Mouse (Mus musculus) heart, embryonic 12.5 days (tissue): ENCODE data around the gene Olfr616. TPM values are rescaled to one million over a fixed set of nuclear protein-coding genes. Genes with fewer than 3 reads are reported as not detected.
"Not testable (repeated sequence)": the region's sequence is repeated elsewhere in the genome, so short reads cannot be mapped to it uniquely, and the experiment has no call there.

Experiments used
- ATAC-seq: fragments of 200-750 bp; cut with Nextera tagmentation; 2 replicates; pipeline ENCODE4 v1.8.0; 2017; ENCODE audit warnings: moderate TSS enrichment, moderate library complexity; ENCODE audit not compliant: insufficient number of reproducible peaks, low FRiP score
- H3K27ac ChIP-seq: fragments of 300-500 bp; sonication (generic); 2 replicates; pipeline ENCODE4 v1.5.1; 2016; ENCODE audit warnings: mild to moderate bottlenecking, moderate library complexity; ENCODE audit not compliant: poor library complexity, severe bottlenecking
- H3K27me3 ChIP-seq: fragments of 300-500 bp; sonication (generic); replicated peaks from 2 replicates; pipeline ENCODE4 v1.6.1; 2016; ENCODE audit warnings: mild to moderate bottlenecking, moderate library complexity
- H3K36me3 ChIP-seq: fragments of 300-500 bp; sonication (generic); 2 replicates; pipeline ENCODE4 v1.6.1; 2016; ENCODE audit warnings: mild to moderate bottlenecking, moderate library complexity
- H3K4me1 ChIP-seq: fragments of 300-500 bp; sonication (generic); replicated peaks from 2 replicates; pipeline ENCODE4 v1.6.1; 2016; ENCODE audit warnings: mild to moderate bottlenecking
- H3K4me2 ChIP-seq: fragments of 300-500 bp; sonication (generic); 2 replicates; pipeline ENCODE4 v1.6.1; 2016; ENCODE audit warnings: mild to moderate bottlenecking, moderate library complexity
- H3K4me3 ChIP-seq: fragments of 300-500 bp; sonication (generic); 2 replicates; pipeline ENCODE4 v1.5.1; 2016; ENCODE audit warnings: mild to moderate bottlenecking
- H3K9ac ChIP-seq: fragments of 300-500 bp; sonication (generic); 2 replicates; pipeline ENCODE4 v1.6.1; 2016; ENCODE audit warnings: mild to moderate bottlenecking, moderate library complexity
- H3K9me3 ChIP-seq: fragments of 300-500 bp; sonication (generic); replicated peaks from 2 replicates; pipeline ENCODE4 v1.6.1; 2016; ENCODE audit warnings: mild to moderate bottlenecking, moderate library complexity
- WGBS: fragments of 180-500 bp; shearing (Covaris S2); methylation state at CpG from one replicate; pipeline ENCODE4 v1.1.7; 2016; 5-methylcytosine and 5-hydroxymethylcytosine counted together
- polyA plus RNA-seq: library from polyadenylated mRNA; unstranded; fragments of >200 nt; fragmentation: Nextera tagmentation; extraction: Ambion mirVana; gene quantifications from 2 replicates; pipeline ENCODE4 v1.2.1, GENCODE M21; 2016

Olfr616 gene
- not detected in 2 replicates for polyA plus RNA-seq

DNA sequence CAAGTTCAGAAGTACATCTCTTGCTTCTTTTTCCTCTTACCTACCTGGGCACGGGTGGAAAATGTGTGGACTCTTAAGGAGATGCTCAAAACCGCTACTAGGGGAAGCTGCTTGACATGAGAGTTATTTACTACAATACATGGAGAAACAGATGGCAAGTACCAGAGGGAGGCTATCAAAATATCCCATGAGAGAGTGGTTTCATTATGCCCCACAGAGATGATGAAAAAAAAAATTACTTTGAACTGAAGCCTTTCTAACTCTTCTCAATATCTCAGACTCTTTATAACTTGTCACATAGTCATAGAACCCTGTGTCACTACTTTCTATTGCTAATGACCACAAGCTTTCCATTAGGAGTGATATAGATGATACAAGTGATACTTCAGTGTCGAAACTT lies at the start of gene Olfr616:
Gene Olfr616, minus strand, starts transcription at position 101 of the 400 bp plus-strand sequence.
- no peak for ATAC-seq

DNA sequence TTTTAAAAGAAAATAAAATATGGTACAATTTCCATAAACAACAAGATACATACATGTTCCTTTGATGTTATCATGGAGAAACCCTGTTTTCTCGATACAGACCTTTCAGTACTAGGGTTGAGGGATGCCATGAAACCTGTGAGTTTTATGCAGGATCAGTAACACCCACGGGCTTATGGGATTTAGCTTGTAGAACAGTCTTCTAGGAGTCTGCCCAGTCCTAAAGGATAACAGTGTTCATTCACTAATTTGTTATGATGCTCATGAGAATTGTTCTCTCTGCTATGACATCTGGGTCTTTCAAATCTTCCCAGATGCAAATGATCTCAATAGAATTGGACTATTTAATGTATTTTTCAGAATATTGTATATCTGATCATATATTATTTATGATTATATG lies 43.5 kb upstream of the Olfr616 start, which contains the start of gene Olfr620:
Gene Olfr620, minus strand, starts transcription at position 101 of the 400 bp plus-strand sequence.
- Histone ChIP-seq H3K27ac (no peak within 1 kb of the TSS), H3K4me1 (no peaks in the 10 kb centered on the region), H3K27me3 (no peaks in the 10 kb centered on the region), H3K4me3 (no peak within 1 kb of the TSS), H3K4me2 (no peak within 1 kb of the TSS), H3K9ac (no peak within 1 kb of the TSS), H3K9me3 (no peaks in the 10 kb centered on the region), H3K36me3 (no peaks in the 10 kb centered on the region)
- ATAC-seq, result no peak
- 59% methylated on average over 2 of the region's 2 CpGs for WGBS

More for the DNA sequence above, at the start of gene Olfr616:
- H3K27ac ChIP-seq, result no peak within 1 kb of the TSS
- no peak within 1 kb of the TSS for H3K4me2 ChIP-seq
- H3K27me3 ChIP-seq, result no peaks in the 10 kb centered on the region
- 79% methylated on average over 3 of the region's 3 CpGs for WGBS
- H3K36me3 ChIP-seq, result no peaks in the 10 kb centered on the region
- H3K9me3 ChIP-seq, result no peaks in the 10 kb centered on the region
- H3K4me1 ChIP-seq, result no peaks in the 10 kb centered on the region
- H3K9ac ChIP-seq, result no peak within 1 kb of the TSS
- H3K4me3 ChIP-seq, result no peak within 1 kb of the TSS

DNA sequence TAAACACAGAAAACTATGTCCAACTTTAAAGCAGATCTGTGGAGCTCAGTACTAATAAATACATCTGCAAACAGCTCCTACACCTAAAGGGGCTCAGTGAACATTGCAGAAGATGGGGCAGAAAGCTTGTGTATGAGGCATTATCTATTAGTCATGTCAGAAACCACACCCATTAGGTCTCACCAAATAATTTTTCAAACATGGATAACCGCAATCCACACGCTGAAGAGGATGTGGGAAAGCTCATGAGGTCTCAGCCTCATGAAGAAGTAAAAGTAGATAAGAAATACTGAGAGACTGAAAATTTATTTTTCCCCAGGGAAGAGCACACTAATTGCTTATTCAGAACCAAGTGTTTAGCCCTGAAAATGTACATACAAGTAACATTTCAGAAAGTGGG lies 38.5 kb upstream of the Olfr616 start:
- WGBS, result 78% methylated on average over 2 of the region's 2 CpGs
- Histone ChIP-seq H3K27me3 (no peaks in the 10 kb centered on the region), H3K4me2 (no peak overlapping the region), H3K4me1 (no peaks in the 10 kb centered on the region), H3K9ac (no peak overlapping the region), H3K27ac (no peak overlapping the region), H3K4me3 (no peak overlapping the region), H3K9me3 (no peaks in the 10 kb centered on the region), H3K36me3 (no peaks in the 10 kb centered on the region)
- no peak for ATAC-seq

DNA sequence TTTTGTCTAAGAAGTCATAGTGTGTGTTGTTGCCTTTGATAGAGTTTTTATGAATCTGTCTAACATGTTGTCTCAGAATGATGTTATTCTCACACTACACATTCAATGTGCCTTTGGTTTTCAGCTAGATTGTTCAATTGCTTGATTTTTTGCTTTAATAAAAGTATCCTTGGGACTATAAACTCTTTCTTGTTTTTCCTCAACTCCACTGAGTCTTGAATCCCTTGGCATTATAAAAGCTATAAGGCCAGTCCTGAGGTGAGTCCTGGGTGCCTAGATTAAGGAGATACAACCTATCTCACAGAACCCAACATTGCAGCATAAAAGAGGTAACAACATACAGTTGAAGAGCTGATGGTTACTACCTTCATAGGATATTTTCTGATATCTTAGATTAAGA lies 31.3 kb upstream of the Olfr616 start, which contains the start of gene Olfr619:
Gene Olfr619, plus strand, starts transcription at position 301 of the 400 bp plus-strand sequence.
- Histone ChIP-seq H3K27ac (no peak within 1 kb of the TSS), H3K4me2 (no peak within 1 kb of the TSS), H3K36me3 (no peaks in the 10 kb centered on the region), H3K27me3 (no peaks in the 10 kb centered on the region), H3K9me3 (no peaks in the 10 kb centered on the region), H3K4me1 (no peaks in the 10 kb centered on the region), H3K4me3 (no peak within 1 kb of the TSS), H3K9ac (no peak within 1 kb of the TSS)
- no peak for ATAC-seq

DNA sequence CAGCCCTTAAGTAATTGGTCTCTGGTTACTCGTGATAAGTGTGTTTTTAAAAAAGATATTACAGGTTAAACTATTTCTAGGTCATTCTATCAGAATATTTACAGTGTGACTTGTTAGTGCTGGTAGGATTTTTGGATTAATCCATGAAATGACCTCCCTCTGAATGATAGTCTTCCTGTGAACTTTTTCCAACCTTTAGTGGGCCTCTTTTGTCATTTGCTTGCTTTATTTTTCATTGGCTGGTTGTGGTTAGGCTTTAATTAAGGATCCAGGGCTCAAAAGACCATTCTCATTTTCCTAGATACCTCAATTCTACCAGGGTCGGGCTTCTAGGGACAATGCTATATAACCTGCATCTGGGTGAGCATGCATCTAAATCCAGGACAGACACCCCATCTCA lies 20.9 kb upstream of the Olfr616 start, which contains the start of gene Olfr618:
Gene Olfr618, plus strand, starts transcription at position 301 of the 400 bp plus-strand sequence.
- H3K36me3 ChIP-seq, result no peaks in the 10 kb centered on the region
- no peak within 1 kb of the TSS for H3K4me3 ChIP-seq
- H3K4me1 ChIP-seq, result no peaks in the 10 kb centered on the region
- H3K4me2 ChIP-seq, result no peak within 1 kb of the TSS
- no peak within 1 kb of the TSS for H3K27ac ChIP-seq
- ATAC-seq, result no peak
- WGBS, result 46% methylated on average over 2 of the region's 2 CpGs
- H3K27me3 ChIP-seq, result no peaks in the 10 kb centered on the region
- H3K9ac ChIP-seq, result no peak within 1 kb of the TSS
- no peaks in the 10 kb centered on the region for H3K9me3 ChIP-seq

DNA sequence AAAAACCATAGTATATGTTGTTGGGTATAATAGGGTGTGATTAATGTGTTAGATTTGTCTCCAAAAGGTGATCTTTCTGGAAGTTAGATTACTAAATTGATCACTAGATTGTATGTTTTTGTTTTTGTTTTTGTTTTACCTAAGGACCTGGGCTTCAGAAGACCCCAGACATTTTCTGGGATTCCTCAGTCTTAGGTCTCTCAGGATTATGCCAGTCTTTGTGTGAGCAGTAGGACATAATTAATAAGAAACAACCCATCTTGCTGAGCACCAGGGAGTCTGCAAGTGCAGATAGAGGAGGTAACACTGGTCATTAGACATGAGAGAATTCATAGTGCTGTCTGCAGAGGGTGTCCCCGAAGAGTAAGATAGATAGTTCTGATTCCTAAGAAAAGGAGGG lies 3.8 kb upstream of the Olfr616 start, which contains the start of gene Olfr617:
Gene Olfr617, plus strand, starts transcription at position 301 of the 400 bp plus-strand sequence.
- H3K36me3 ChIP-seq, result no peaks in the 10 kb centered on the region
- no peak within 1 kb of the TSS for H3K27ac ChIP-seq
- WGBS, result 79% methylated on average over 1 of the region's 1 CpGs
- no peak within 1 kb of the TSS for H3K4me2 ChIP-seq
- ATAC-seq, result no peak
- no peak within 1 kb of the TSS for H3K9ac ChIP-seq
- no peaks in the 10 kb centered on the region for H3K9me3 ChIP-seq
- H3K4me1 ChIP-seq, result no peaks in the 10 kb centered on the region
- no peak within 1 kb of the TSS for H3K4me3 ChIP-seq
- H3K27me3 ChIP-seq, result no peaks in the 10 kb centered on the region

DNA sequence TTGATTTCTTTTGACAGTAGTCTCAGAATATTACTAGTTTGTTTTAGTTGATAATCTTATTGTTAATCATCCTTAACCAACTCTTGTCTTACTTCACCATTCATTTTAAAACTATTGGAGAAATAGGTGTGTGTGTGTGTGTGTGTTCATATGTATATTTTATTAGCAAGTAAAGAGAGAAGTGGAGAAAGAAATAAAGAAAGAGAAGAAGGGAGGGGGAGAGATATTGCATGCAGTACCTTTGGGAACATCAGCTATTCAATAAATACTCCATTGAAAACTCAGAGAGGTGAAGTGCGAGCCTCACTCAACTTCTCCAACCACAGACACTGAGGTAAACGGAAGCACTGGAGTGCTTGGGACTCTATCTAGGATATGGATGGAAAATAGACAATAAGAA lies 13.2 kb downstream of the Olfr616 start, which contains the start of gene Olfr615:
Gene Olfr615, plus strand, starts transcription at position 301 of the 400 bp plus-strand sequence.
- no peaks in the 10 kb centered on the region for H3K9me3 ChIP-seq
- no peaks in the 10 kb centered on the region for H3K36me3 ChIP-seq
- H3K4me3 ChIP-seq, result no peak within 1 kb of the TSS
- ATAC-seq, result no peak
- no peak within 1 kb of the TSS for H3K27ac ChIP-seq
- no peaks in the 10 kb centered on the region for H3K27me3 ChIP-seq
- H3K9ac ChIP-seq, result no peak within 1 kb of the TSS
- no peaks in the 10 kb centered on the region for H3K4me1 ChIP-seq
- 76% methylated on average over 2 of the region's 2 CpGs for WGBS
- H3K4me2 ChIP-seq, result no peak within 1 kb of the TSS

DNA sequence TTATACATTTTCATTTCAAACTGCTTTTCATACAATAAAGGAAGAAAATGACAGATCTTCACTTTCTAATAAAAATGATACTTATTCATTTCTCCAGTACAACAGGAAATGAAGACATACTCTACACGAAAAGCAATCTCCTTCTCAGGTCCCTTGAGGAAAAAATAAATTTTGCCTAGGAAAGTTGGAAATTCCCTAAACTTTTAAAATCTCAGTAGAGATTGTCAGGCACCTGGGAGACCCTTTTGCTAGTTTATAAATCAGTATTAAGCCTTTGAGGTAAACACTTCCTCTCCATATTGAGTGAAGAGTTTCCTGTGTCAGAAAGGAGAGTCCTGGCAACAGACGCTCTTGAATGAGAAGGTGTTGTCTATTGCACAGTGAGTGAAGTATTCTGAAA lies 21.2 kb downstream of the Olfr616 start, which contains the start of gene Olfr613:
Gene Olfr613, plus strand, starts transcription at position 301 of the 400 bp plus-strand sequence.
- H3K9ac ChIP-seq, result no peak within 1 kb of the TSS
- WGBS, result 75% methylated on average over 2 of the region's 2 CpGs
- peaks cover 9% of the 10 kb centered on the region; the same call in 1 of the 2 replicates for H3K9me3 ChIP-seq
- no peak within 1 kb of the TSS for H3K4me3 ChIP-seq
- no peak for ATAC-seq
- H3K27ac ChIP-seq, result no peak within 1 kb of the TSS
- H3K27me3 ChIP-seq, result no peaks in the 10 kb centered on the region
- no peaks in the 10 kb centered on the region for H3K36me3 ChIP-seq
- H3K4me2 ChIP-seq, result no peak within 1 kb of the TSS
- H3K4me1 ChIP-seq, result no peaks in the 10 kb centered on the region

DNA sequence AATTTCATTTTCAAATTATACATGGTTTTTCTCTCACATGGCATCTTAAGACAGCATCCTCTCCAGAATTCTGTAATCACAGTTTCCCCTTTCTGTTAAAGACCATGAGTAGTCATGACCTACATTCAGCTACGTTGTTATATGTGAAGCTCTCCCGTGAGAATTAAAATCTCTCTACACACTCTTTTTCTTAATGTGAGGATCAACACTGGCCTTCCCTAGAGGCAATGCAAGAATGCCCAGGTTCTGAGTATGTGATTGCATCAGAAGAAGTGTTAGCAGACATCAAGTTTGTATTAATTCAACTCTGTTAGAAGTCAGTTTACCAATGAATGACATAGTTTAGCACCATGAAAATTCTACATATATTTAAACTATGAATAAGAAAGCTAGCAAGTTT lies 26.3 kb downstream of the Olfr616 start, which contains the start of gene Olfr612:
Gene Olfr612, minus strand, starts transcription at position 101 of the 400 bp plus-strand sequence.
- 81% methylated on average over 2 of the region's 2 CpGs for WGBS
- not testable (repeated sequence) for H3K4me2 ChIP-seq, H3K27ac ChIP-seq, H3K4me3 ChIP-seq, H3K9ac ChIP-seq, H3K27me3 ChIP-seq, H3K4me1 ChIP-seq, ATAC-seq, H3K9me3 ChIP-seq, H3K36me3 ChIP-seq

DNA sequence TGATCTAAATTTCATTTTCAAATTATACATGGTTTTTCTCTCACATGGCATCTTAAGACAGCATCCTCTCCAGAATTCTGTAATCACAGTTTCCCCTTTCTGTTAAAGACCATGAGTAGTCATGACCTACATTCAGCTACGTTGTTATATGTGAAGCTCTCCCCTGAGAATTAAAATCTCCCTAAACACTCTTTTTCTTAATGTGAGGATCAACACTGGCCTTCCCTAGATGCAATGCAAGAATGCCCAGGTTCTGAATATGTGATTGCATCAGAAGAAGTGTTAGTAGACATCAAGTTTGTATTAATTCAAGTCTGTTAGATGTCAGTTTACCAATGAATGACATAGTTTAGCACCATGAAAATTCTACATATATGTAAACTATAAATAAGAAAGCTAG lies 48.2 kb downstream of the Olfr616 start, which contains the start of gene Olfr611:
Gene Olfr611, minus strand, starts transcription at position 101 of the 400 bp plus-strand sequence.
- WGBS, result 47% methylated on average over 1 of the region's 1 CpGs
- not testable (repeated sequence) for H3K27me3 ChIP-seq, H3K9me3 ChIP-seq, H3K4me2 ChIP-seq, H3K36me3 ChIP-seq, H3K4me1 ChIP-seq, ATAC-seq, H3K4me3 ChIP-seq, H3K9ac ChIP-seq, H3K27ac ChIP-seq
